Mouse (Mus musculus) thymus, postnatal 14 days (tissue): ENCODE measurements at regions not wholly inside any gene's neighbourhood (a gene's known extent, or its start where the extent isn't known, plus 50 kb on each side); places are given as distances from the start of the nearest gene placed in this dataset.

Source experiments
- DNase-seq: peaks from one replicate; pipeline ENCODE4 v3.0.0; 2021

DNA sequence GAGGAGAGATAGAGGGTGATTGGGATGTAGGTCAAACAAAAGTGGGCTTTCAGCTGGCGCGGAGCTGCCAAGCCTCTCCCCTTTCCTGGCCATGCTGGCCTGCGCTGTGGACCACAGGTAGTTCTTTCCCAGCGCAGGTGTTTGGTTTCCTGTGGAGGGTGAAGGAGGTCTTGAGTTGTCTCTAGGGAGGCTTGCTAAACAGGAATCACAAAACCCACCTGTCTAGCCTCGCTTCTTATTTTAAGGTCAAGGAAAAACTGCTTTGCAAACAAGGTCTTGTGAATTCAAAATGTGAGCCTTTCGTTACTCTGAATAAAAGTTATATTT lies 146.6 kb downstream of the Zfp36l1 start:
- no peak for DNase-seq

DNA sequence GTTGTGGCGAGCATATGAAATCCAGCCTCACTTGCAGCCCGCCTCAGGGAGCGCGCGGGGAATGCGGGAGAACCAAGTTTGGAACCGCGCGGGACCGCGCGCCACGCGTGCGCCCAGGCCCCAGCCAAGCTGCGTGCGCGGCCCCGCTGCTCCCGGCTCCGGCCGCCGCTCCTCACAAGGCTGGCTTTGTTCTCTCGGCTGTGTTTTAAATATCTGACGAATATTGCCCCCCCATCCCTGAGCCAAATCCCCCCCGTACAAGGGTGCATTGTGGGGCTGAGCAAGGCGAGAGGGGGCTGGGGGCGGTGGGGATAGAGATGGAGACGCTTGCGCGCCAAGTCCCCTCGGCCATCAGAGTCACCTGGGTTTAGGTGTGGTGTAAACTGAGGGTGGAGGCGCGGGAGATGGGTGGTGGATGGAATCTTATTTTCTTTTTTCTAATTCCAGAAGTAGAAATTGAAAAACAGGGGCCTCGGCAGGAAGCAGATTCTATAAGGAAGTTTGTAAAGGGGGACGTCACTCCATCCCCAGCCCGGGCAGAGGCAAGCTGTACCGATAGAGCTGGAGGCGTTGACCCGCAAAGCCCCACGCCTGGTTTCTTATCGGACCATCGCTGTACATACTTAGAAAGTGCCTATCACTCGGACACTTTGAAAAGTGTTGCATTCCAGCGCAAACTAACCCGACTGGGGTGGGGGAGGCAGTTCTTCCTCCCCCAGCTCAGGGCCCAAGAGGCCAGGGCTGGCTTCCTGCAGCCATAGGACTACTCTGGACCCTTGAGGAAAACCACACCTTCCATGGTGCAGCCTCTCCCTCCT lies 147.1 kb downstream of the Zfp36l1 start:
- no peak for DNase-seq

DNA sequence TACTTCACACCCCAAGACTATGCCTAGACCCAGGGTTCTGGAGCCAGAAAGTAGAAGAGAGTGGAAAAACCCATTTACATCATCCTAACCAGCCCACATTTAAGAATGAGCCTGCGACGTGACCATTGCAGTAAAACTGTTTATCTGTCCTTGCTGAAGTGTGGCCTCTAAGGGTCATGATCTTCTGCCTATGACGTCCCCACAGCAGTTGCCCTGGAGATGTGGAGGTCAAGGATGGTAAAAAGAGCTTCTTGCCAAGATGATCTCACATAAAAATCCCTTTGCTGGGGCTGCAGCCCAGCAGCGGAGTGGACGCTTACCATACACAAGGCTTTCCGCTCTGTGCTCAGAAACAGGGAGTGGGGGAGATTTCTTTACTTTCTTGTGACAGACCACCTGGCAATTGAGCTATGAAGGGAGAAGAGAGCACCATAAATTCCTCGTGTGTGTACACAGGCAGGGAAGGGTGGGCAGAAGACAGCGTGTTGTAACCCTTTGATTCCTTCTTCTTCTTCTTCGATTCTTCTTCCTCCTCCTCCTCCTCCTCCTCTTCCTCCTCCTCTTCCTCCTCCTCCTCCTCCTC lies 149.3 kb downstream of the Zfp36l1 start:
- no peak for DNase-seq

DNA sequence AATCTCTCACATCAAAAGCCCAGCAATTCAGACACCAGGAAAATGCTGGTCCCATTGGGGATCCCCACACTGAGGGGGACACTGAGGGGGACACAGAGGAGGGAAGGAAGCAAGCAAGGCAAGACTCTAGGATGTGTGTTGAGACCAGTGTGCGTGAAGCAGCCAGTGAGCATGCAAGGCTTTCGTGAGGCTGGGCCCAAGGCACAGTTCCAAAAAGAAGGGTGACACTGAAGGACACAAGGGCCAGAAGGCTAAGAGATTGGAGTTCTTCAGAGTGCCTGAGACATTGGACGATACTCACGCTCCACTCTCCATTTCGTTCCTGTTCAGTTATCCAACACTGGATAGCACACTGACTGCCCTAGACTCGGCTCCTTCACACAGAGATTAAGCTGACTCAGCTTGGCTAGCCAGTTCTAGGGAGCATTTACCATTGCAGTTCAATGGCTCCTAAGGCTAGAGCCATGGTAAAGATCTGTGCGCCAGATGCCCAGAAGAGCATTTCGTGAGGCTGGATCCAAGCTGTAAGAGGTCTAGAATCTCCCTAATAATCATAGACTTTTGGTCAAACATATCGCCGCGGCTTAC lies 150.1 kb downstream of the Zfp36l1 start:
- no peak for DNase-seq

DNA sequence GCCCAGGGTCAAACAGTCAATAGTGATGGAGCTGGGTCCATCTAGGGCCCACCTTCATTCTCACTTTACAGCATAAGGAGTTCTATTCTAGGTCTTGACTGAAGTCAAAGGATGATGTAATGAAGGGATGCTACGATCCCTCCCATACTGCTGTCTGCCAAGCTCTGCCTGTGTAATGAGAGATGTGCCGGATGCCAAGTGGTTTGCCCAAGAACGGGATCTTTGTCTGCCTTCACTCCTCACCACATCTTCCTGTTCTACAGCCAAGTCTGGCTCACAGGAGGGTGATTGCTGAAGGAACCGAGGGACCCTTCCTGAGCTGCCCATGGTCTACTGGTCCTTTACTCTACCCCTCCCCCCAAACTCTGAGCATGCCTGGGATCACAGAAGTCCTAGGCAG lies 150.9 kb downstream of the Zfp36l1 start:
- no peak for DNase-seq

DNA sequence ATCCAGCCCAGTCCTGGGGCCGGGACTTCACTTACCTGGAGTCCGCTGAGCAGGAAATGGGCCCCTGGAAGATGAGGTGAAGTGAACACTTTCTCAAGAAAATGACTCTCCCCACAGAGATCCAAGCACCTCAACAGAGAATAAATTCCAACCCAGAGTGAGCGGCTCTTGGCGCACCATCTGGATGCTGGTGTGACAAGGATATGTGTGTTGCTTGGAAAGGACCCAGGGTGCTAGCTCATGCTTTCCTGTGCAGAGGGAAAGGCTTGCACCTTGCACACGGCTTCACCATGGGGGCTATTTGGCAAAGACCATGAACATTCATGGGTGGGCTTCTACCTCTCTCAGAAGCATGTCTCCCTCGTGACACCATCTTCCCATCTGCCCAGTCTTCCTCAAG lies 151.7 kb downstream of the Zfp36l1 start:
- no peak for DNase-seq

DNA sequence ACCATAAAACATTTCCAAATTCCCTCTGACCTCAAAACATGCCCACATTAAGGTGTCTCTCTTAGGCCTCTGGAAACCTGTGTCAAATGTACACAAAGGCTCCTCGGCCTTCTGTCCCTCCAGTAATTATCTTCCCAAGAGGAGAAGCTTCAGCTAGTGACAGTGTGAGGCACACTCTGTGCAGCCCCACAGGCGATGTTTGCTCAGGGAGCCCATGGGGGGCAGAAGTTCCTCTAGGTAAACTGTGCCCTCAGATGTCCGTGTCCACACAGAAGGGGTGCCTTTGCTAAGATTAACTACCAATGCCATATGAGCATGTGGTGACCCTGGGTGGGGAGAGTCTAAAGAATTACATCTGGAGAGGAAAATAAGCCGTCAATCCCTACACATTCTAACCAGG lies 152.4 kb downstream of the Zfp36l1 start:
- DNase-seq: no peak

DNA sequence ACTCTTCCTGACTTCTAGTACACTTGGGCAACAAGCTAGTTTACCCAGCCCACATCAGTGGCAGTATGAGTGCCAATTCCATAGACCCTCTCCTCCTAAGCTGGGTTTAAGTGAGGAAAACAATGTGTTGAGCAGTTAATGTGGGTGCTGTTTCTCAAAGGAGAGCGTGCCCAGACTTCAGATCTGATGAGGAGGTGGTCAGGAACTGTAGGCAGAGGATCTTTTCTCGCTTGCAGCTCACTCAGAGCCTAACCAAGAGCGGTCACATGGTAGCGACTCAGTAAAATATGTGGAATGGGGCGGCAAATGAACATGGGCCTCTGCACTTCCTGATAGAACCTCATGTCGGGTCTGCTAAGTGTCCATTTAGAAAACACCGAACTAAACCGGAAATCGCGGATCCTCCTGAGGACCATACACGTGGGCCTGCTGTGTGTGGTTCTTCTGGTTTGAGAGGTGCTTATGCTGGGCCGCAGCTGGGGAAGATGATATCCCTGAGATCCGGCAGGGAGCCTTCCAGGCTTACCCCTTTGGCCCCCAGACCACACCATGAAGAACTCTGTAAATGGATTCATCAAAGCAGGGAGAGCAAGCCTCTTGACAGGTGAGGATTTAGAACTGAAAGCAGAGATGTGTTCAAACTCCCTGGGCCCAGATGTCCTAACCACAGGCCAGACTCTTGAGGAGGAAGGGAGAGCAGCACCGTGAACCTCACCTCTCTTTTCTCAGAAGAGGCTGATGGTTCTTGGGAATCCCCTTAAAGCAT lies 153.1 kb downstream of the Zfp36l1 start:
- no peak for DNase-seq

DNA sequence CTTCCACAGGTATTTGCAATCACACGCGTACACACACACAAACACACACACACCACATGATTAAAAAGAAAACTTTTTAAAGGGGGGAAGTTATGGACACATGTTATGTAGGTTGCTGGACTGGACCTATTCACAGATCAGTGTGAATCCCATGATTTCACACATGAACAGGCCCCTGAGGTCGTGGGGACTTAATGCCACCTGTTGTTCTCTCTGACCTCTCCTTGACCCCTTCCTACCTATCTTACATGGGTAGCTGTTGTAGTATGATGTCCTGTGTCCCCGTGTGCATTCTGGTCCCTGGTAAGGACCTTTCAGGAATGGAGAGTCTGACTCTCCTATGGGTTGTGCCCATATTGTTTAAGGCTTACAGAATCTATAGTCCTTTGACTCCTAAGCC lies 155.6 kb downstream of the Zfp36l1 start:
- no peak for DNase-seq

DNA sequence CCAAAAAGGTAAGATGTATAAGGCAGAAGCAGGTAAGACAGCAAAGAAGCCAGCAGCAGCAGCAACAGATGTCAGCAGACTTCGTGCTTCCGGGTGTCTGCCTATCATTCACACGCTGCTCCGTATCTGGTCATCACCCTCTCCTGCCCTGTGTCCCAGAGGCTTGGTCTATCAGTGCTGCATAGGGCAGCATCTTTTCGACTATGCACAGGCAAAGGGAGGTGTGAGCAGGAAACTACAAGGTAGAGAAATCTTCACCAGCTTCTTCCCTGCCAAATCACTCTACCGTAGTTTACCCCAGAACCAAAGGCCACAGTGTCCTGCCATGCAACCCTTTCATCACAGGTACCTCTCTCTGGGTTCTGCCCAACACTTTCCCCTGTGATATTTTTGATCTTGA lies 156.5 kb downstream of the Zfp36l1 start:
- DNase-seq: no peak

DNA sequence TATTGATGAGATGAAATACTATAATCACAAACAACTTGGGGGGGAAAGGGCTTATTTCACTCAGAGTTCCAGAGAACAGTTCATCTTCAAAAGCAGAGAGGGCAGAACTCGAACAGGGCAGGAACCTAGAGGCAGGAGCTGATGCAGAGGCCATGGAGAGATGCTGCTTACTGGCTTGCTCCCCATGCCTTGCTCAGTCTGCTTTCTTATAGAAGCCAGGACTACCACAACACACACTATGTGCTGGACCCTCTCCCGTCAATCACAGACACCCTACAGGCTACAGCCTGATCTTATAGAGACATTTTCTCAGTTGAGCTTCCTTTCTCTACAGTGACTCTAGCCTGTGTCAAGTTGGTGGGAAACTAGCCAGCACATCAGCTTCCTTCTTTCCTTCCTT lies 157.3 kb downstream of the Zfp36l1 start:
- no peak for DNase-seq

DNA sequence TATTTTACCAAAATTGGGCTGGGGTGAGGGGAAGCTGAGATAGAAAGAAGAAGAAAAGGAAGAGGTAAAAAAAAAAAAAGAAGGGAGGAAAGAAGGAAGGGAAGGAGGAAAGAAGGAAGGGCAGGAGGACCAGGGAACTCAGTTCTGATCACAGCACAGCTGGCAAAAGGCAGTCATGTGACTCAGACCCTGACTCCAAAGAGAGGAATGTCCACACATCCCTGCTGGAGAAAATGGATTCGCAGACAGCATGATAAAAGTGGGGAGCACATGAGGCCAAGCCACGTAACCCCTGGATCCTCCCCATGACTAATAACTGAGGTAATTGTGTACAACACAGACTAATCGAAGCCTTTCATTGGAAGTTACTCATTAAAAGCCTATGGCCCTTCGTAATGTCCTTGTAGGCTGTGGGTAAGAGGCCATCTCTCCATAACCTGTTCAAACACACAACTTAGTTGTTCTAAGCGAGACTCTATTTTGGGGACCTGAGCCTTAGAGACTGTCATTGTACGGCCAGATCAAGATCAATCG lies 162.2 kb downstream of the Zfp36l1 start:
- no peak for DNase-seq

DNA sequence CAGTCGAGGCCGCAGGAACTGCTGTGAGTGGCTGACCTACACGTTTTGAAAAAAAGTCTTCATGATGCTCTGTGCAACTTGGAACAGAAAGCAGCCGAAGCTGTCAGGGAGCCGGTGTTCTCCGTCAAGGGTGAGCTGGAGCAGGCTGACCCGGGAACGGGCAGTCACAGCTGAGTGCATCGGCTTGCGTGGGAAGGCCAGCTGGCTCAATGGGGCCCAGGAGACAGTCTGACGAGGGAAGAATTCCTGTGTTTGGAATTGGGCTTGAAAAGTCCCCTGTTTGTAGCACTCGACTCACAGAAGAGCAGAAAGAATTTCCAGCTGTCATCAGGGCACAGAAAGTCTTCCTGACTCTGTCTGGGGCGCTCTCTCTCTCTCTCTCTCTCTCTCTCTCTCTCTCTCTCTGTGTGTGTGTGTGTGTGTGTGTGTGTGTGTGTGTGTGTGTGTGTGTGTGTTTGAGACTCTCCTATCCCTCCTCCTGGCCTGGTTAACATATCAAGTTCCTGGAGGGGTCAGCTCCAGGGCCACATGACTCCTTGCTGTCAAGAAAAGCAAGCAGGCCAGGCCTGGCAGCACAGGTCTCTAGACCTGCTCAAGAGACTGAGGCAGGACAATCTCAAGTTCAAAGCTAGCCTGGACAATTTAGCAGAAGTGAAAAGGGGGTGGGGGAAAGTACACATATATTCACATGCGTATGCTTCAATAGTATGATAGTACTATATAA lies 163.6 kb downstream of the Zfp36l1 start:
- DNase-seq: no peak

DNA sequence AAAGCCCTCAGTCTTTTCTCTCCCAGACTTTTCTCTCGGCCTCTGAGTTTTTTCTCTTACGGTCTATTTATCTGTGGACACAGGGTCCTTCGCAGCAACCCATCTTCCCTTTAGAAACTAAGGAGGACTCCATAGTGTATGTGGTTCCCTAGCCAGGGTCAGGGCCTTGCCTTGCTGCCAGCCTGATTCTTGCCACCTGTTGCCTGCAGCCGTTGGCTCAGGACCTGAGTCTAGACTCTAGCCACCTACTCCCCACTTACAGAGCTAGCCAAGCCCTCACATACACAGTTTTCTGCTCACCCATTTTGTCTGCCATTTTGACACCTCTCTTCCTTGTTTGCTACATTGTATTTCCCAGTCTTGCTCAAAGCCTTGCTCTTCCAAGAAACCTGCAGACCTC lies 165.2 kb downstream of the Zfp36l1 start:
- no peak for DNase-seq

DNA sequence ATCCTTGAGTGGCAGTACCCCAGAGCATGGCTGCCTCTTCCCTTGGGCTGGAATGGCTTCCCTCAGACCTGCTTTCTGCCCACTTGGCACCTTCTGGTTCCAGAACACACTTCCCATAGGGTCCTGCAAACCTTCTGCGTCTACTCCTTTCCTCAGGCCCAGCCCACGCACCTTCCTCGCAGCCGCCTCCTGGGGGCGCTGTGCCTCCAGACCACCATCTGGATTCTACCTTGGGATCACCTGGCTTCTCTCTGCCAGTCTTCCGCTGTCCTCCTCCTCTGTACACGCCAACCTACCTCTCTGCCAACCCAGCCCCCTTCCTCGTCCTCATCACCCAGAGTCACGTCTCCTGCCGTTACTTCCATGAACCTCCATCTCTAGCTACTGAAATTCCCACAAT lies 166.0 kb downstream of the Zfp36l1 start:
- DNase-seq: no peak

DNA sequence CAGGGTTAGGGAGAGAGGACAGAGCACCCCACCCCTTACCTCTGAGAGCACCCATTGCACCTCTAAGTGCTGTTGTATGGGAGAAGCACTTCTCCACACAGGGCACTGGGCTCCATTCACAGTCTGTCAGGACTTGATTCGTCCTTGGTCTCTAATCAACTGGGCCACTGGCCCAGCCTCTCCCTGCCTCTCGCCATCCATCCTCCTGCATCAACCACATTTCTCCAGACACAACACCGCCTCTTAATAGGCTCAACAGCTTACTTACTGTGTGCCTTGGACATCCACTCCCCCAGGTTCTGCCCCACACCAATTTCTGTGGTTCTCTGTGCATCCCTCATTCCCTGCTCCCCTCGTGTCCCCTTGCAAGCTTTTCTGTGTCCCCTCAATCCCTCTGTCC lies 166.9 kb downstream of the Zfp36l1 start:
- DNase-seq: no peak

DNA sequence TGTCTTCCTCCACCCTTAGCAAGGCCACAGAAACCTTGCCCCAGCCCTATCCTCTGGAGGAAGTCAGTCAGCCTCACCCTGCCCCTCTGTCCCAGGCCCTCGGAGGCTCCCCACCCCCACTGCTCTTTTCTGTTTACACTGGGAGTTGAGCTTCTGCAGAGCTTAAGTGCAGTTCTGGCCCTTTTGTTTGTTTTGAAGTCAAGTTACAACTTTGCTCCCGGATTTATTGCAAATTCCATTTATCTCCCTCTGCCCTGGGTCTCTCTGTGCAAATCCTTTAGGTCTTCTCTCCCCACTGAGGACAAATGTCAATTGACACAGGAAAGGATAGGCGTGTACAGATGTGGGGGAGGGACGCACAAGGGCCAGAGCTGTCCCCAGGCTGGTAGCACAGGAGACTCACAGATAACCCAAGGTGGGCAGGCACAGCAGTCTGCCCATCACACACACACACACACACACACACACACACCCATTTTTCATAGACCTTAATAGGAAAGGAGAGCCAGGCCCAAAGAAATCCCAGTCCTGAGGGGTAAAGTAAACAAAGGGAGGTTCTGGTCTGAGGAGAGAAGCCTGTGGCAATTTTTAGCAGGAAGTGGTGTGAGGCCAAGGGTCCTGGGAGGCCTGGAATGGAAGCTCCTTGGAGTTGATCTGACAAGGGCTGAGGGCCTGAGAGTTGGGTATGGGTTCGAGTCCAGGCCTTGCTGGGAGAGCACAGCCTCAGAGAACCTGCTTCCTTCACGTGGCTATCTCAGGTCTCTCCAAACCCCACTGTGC lies 167.9 kb downstream of the Zfp36l1 start:
- DNase-seq: peak; percentile 21

DNA sequence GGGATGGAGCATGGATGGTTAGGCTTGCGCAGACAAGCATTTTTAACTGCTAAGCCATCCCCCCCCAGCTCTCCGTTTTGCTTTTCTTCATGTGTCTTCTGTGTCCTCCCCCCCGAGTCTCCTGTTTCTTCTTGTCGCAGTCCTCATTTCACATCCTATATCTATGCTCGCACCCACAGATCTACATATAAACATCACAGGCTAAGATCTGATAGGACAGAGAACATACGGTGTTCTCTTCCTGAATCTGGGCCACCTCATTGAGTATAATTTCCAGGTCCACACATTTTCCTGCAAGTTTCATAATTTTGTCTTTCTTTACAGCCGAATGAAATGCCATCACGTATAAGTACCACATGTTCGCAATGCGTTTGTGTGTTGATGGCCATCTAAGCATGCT lies 168.7 kb downstream of the Zfp36l1 start:
- DNase-seq: no peak

DNA sequence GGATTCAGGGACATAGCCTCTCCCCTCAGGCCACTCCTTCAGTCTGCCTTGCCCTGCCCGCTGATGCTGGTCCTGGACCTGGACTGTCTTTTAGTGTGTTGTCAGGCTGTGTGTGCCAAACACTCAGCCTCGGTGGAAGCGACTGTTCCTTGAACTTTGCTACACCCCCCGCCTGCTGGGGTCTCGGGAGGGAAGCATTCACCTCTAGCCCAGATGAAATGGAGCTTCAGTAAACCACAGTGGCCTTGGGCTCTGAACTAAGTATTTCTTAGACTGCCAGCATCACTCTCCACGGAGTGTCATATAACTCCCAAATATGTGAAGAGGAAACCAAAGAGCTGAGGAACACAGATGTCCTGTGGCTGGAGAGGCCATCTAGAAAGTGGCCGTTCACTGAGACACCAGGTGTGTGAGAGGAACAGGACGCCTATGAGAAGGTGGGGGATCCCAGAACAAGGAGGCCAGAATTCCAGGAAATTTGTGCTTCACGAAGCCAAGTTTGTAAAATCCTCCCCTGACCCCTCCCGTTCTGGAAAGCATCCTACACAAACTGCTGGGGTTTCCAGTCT lies 170.2 kb downstream of the Zfp36l1 start:
- DNase-seq: no peak

DNA sequence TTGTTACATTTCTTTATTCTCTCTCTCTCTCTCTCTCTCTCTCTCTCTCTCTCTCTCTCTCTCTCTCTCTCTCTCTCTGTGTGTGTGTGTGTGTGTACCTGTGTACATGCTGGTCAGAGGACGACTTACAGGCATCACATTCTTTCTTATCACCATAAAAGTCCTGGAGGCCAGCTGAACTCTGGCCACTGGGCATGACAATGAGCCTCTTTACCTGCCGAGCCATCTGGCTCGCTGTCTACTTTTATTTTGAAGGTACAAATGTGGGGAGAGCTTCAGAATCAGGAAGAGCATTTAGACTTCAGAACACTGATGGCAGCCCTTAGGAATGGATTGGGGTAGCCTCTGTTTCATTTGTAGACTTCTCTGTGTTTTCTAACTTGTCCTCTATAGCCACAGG lies 171.0 kb downstream of the Zfp36l1 start:
- no peak for DNase-seq

DNA sequence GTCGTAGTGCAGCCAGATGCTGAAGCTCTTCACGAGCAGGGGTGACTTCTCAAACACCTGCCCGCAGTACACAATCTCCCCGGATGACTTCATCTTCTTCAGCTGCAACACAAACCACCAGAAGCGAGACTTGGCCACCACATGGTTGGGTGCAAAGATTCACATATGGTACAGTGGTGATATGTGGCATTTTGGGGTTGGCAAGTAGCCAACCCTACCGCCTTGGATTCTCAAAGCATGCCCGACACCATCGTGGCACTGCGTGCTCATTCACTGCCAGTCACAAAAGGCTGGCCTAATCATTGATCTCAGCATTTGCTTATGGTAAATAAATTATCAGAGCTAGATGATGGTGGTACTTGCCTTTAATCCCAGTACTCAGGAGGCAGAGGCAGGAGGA lies 173.4 kb downstream of the Zfp36l1 start:
- DNase-seq: no peak

DNA sequence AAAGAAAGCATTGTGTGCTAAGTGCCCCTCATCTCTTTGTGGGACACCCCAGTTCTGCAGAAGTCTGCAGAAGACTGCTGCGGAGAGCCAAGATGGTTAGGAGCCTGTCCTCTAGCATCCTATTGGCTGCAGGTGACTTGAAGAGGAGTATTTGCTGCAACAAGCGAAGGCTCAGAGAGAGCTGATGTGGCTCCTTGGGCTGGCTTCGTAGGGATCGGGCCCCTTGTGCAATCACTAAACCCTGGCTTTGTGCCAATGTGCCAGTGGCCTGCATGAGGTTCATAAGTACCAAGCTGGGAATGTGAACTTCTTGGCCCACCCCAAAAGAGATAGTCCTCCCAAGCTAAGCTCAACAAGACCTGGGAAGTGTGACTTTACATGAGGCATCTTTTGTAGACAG lies 174.9 kb downstream of the Zfp36l1 start:
- no peak for DNase-seq
